Mouse (Mus musculus): ENCODE data around the gene Osbpl3.

GRCm38 (mm10) chr6:50300622-50301021, 155.4 kb downstream of the Osbpl3 start:
- TF ChIP-seq CTCF (IDR thresholded peaks at IDR 0.05; ENCODE audit: low read depth) (peak; percentile 13; the same call in 1 of the 2 replicates), EP300 (optimal IDR thresholded peaks at IDR 0.05) (no peak)

All from stomach, postnatal 0 days (tissue).